Comparison of ENCODE assay signal across 28 mouse cellular contexts in genomic region chr11:103394025-103394424, GRCm38 (mm10).
"Had no signal": no experiment of that assay in that cellular context is flagged by ENCODE, and none has a peak within 500 bp of the region (broad histone marks: within the 10 kb centered on the region; RNA-seq: fewer than 3 reads in every experiment).

No protein-coding gene starts in this region.

- ATAC-seq: hindbrain, embryonic 16.5 days; inflammation-experienced regulatory T-cells, adult 6 months; intestine, embryonic 15.5 days; intestine, postnatal 0 days had no signal

- H3K27ac ChIP-seq: gastrocnemius, adult 2 months; heart, adult 2 months; heart, embryonic 13.5 days; heart, embryonic 15.5 days; hindbrain, embryonic 10.5 days; hindbrain, embryonic 12.5 days; hindbrain, embryonic 14.5 days; intestine, embryonic 15.5 days; kidney, embryonic 15.5 days; kidney, postnatal 0 days; left cerebral cortex, adult 2 months; limb, embryonic 10.5 days; limb, embryonic 12.5 days; liver, embryonic 13.5 days; liver, embryonic 15.5 days had no signal

- H3K4me3 ChIP-seq: gastrocnemius, adult 2 months; heart, adult 2 months; heart, embryonic 13.5 days; heart, embryonic 15.5 days; hindbrain, embryonic 10.5 days; hindbrain, embryonic 12.5 days; intestine, embryonic 15.5 days; kidney, embryonic 15.5 days; left cerebral cortex, adult 2 months; limb, embryonic 10.5 days; limb, embryonic 12.5 days; liver, embryonic 13.5 days; liver, embryonic 15.5 days had no signal

- H3K27me3 ChIP-seq: heart, embryonic 13.5 days; heart, embryonic 15.5 days; hindbrain, embryonic 12.5 days; intestine, embryonic 15.5 days; kidney, embryonic 15.5 days; limb, embryonic 12.5 days; liver, embryonic 13.5 days; liver, embryonic 15.5 days had no signal

- H3K4me2 ChIP-seq: heart, embryonic 11.5 days; heart, embryonic 13.5 days; heart, embryonic 15.5 days; hindbrain, embryonic 12.5 days; hindbrain, embryonic 14.5 days; intestine, embryonic 15.5 days; kidney, embryonic 15.5 days; limb, embryonic 12.5 days; liver, embryonic 11.5 days; liver, embryonic 13.5 days; liver, embryonic 15.5 days had no signal

- H3K9me3 ChIP-seq: heart, embryonic 13.5 days; heart, embryonic 15.5 days; hindbrain, embryonic 10.5 days; hindbrain, embryonic 12.5 days; intestine, embryonic 15.5 days; kidney, embryonic 15.5 days; limb, embryonic 10.5 days; limb, embryonic 12.5 days; liver, embryonic 13.5 days; liver, embryonic 15.5 days had no signal

- DNase-seq: gastrocnemius, adult 2 months; gastrocnemius, postnatal 10 days; gastrocnemius, postnatal 25 days; heart, adult 2 months; heart, postnatal 4 days; kidney, adult 2 months; kidney, adult 9 months; kidney, postnatal 14 days; kidney, postnatal 36 days; liver; liver, embryonic 13.5 days had no signal

- H3K9ac ChIP-seq: heart, embryonic 13.5 days; heart, embryonic 15.5 days; hindbrain, embryonic 12.5 days; hindbrain, embryonic 14.5 days; intestine, embryonic 15.5 days; kidney, embryonic 15.5 days; limb, embryonic 12.5 days; liver, embryonic 13.5 days; liver, embryonic 15.5 days had no signal

- H3K4me1 ChIP-seq: heart, embryonic 13.5 days; heart, embryonic 15.5 days; hindbrain, embryonic 10.5 days; hindbrain, embryonic 12.5 days; kidney, embryonic 15.5 days; limb, embryonic 12.5 days; liver, embryonic 13.5 days; liver, embryonic 15.5 days had no signal
